Mouse (Mus musculus): Measurements from ENCODE around the gene Klk1b22.
"Not testable (repeated sequence)": the region's sequence is repeated elsewhere in the genome, so short reads cannot be mapped to it uniquely, and the experiment has no call there.

The Klk1b22 gene

GRCm38 (mm10) chr7:44112373-44112772, at the start of gene Klk1b22:
Gene Klk1b22 (plus strand): TSS chr7:44112673.
- in situ Hi-C loops (cut with MboI; ENCODE audit: unreplicated experiment in 2 of 2) = no loop called here

GRCm38 (mm10) chr7:44072117-44072516, 40.4 kb upstream of the Klk1b22 start:
- in situ Hi-C loops (cut with MboI; ENCODE audit: unreplicated experiment in 2 of 2) = no loop called here

DNA sequence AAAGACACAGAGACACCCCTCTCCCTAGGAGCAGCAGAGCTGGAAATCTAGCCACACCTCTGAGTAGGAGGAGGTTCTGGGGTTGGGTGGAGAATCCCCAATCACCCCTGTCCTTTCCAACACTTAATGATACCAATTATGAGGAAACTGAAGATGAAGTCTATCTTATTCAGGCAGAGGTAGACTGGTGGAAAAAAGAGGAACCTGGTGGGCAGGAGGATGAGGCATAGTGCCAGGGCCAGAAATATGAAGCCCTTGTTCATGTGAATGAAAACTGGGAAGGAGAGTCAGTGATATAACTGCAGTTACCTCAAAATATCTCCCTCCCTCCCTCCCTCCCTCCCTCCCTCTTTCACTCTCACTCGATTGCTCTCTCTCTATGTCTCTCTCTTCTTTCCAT, 34.8 kb upstream of the Klk1b22 start:
- in situ Hi-C loops (cut with MboI; ENCODE audit: unreplicated experiment in 2 of 2) = no loop called here

DNA sequence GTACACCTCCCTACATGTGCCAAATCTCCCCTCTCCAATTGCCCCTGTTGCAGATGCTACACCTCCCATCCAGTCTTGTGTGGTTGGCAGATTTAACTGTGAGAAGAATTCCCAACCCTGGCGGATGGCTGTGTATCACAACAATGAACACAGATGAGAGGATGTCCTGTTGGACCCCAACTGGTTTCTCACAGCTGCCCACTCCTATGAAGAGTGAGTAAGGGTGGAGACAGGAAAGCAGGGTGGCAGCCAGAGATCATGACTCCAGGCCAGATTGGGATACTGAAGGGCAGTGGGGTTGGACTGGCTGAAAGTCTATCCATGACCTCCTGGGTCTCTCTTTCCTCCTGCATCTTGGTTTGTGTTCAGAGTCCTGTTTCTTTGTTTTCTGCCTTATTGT, 16.4 kb upstream of the Klk1b22 start:
- in situ Hi-C loops (cut with MboI; ENCODE audit: unreplicated experiment in 2 of 2) = no loop called here

- in situ Hi-C loops (cut with MboI; ENCODE audit: unreplicated experiment in 2 of 2) = not testable (repeated sequence)
Measured at GRCm38 (mm10) chr7:44102028-44102427, 10.4 kb upstream of the Klk1b22 start, which contains the start of gene Klk1b21. Gene Klk1b21 (plus strand): TSS chr7:44102328.

- in situ Hi-C loops (cut with MboI; ENCODE audit: unreplicated experiment in 2 of 2) = no loop called here
Measured at GRCm38 (mm10) chr7:44123445-44123844, 11.0 kb downstream of the Klk1b22 start.

DNA sequence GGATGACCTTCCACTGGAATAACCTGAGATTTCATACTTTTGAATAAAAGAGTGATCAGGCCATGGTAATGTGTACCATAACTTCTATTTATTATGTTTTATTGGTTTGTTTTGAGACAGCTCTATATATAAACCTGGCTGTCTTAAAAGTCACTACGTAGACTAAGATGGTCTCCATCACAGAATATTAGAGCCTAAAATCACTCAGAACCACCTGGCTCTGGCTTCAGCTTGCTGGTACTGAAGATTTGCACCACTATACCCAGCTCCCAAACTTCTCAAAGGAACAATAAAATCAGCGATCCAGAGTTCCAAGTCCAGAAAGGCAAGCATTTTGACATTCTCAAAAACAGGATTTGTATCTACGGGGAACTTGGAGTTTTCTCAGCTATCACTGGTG, 24.0 kb downstream of the Klk1b22 start, which contains the start of gene Klk1b16:
TSS of gene Klk1b16 (plus strand) at position 301 of the 400 bp plus-strand sequence.
- in situ Hi-C loops (cut with MboI; ENCODE audit: unreplicated experiment in 2 of 2) = no loop called here

Measured in v-Abl transformed pro-B cells (cell line).